Mouse (Mus musculus) adrenal gland, adult 8-10 months (tissue): ENCODE data around the gene Dapk1. TPM values are rescaled to one million over a fixed set of nuclear protein-coding genes. Genes with fewer than 3 reads are reported as not detected.

Source experiments
- DNase-seq: peaks from one replicate; pipeline ENCODE4 v3.0.0; 2022
- total RNA-seq, 4 experiments: library from RNA; stranded (reverse); gene quantifications; 2 replicates each; pipeline ENCODE4 v1.2.4; 2022

The Dapk1 gene
- total RNA-seq, 4 experiments from 2014 or later, result 13.3 to 15.3 (median 14.1) TPM

GRCm38 (mm10) chr13:60664816-60665215 is 63.1 kb downstream of the Dapk1 start:
- no peak for DNase-seq

- DNase-seq, result no peak
These were observed 63.7 kb downstream of the Dapk1 start for GRCm38 (mm10) chr13:60665402-60665801.

GRCm38 (mm10) chr13:60668036-60668435 is 66.3 kb downstream of the Dapk1 start:
- no peak for DNase-seq

- DNase-seq, result no peak
These were observed 68.9 kb downstream of the Dapk1 start for GRCm38 (mm10) chr13:60670605-60671004.

GRCm38 (mm10) chr13:60671235-60671634 is 69.5 kb downstream of the Dapk1 start:
- DNase-seq, result no peak

- no peak for DNase-seq
These were observed 70.5 kb downstream of the Dapk1 start for GRCm38 (mm10) chr13:60672287-60672686.

- DNase-seq, result no peak
These were observed 71.3 kb downstream of the Dapk1 start for GRCm38 (mm10) chr13:60672882-60673675.

- DNase-seq, result no peak
These were observed 72.6 kb downstream of the Dapk1 start for GRCm38 (mm10) chr13:60674301-60674700.

GRCm38 (mm10) chr13:60674911-60675310 is 73.2 kb downstream of the Dapk1 start:
- no peak for DNase-seq

GRCm38 (mm10) chr13:60675416-60675815 is 73.7 kb downstream of the Dapk1 start:
- DNase-seq, result no peak

- DNase-seq, result no peak
These were observed 77.2 kb downstream of the Dapk1 start for GRCm38 (mm10) chr13:60678912-60679311.

- no peak for DNase-seq
These were observed 81.3 kb downstream of the Dapk1 start for GRCm38 (mm10) chr13:60682714-60683695.

- DNase-seq, result no peak
These were observed 82.5 kb downstream of the Dapk1 start for GRCm38 (mm10) chr13:60684050-60684760.

GRCm38 (mm10) chr13:60684806-60685205 is 83.1 kb downstream of the Dapk1 start:
- DNase-seq, result no peak

- no peak for DNase-seq
These were observed 83.5 kb downstream of the Dapk1 start for GRCm38 (mm10) chr13:60685216-60685615.

GRCm38 (mm10) chr13:60686024-60686663 is 84.4 kb downstream of the Dapk1 start:
- DNase-seq, result no peak

GRCm38 (mm10) chr13:60686967-60687366 is 85.2 kb downstream of the Dapk1 start:
- no peak for DNase-seq

- DNase-seq, result no peak
These were observed 85.7 kb downstream of the Dapk1 start for GRCm38 (mm10) chr13:60687462-60687861.

GRCm38 (mm10) chr13:60687891-60688290 is 86.1 kb downstream of the Dapk1 start:
- no peak for DNase-seq

GRCm38 (mm10) chr13:60690921-60691320 is 89.2 kb downstream of the Dapk1 start:
- no peak for DNase-seq

- no peak for DNase-seq
These were observed 90.2 kb downstream of the Dapk1 start for GRCm38 (mm10) chr13:60691940-60692339.
